Mouse (Mus musculus) brain, embryonic 14.5 days (tissue): ENCODE data around the gene Itm2b.

Experiments
- CTCF ChIP-seq: fragments of 200-500 bp; IDR thresholded peaks from 2 replicates; pipeline ENCODE4 v1.5.1; 2012; ENCODE audit warnings: inconsistent platforms, mild to moderate bottlenecking, moderate library complexity, borderline replicate concordance; ENCODE audit not compliant: insufficient read depth, insufficient read length; ENCODE audit errors: extremely low read depth
- POLR2A ChIP-seq: fragments of 200-500 bp; IDR thresholded peaks from 2 replicates; pipeline ENCODE4 v1.6.1; 2012; ENCODE audit warnings: mild to moderate bottlenecking, inconsistent platforms, borderline replicate concordance; ENCODE audit not compliant: poor library complexity, insufficient read depth, insufficient read length, severe bottlenecking; ENCODE audit errors: extremely low read depth

GRCm38 (mm10) chr14:73363782-73364181, 21.3 kb downstream of the Itm2b start:
- no peak for TF ChIP-seq CTCF
- TF ChIP-seq POLR2A, result no peak
